Mouse (Mus musculus): ENCODE measurements around the gene Vwa3a.
"Not testable (repeated sequence)": the region's sequence is repeated elsewhere in the genome, so short reads cannot be mapped to it uniquely, and the experiment has no call there.

Gene Vwa3a
- long read RNA-seq, experiment 1: 0 reads
- long read RNA-seq, experiment 2, partial matches to known transcripts: 0 of 1 reads
- long read RNA-seq, experiment 2, other reads (novel, unspliced or antisense): 1 of 1 reads

DNA sequence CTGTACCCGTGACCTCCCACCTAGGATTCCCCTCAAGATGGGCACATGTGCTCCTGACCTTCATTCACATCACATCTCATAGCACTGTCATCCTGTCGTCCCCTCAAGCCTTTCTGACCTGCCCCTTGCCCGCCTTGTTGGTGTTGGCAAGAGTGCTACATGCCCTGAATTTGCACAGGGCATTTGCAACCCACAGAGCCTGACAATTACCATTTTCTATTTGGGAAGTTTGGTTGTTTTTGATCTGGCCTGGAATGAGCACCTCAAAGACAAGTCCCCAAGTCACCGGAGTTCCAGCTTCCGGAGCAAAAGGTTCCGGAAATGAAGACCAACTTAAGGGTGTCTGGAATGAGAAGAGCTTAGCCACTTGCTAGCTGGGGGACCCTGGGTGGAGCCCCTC, at the start of gene Vwa3a:
Vwa3a (plus strand) TSS at position 301 of the 400 bp plus-strand sequence.
- intact Hi-C loops (cut with DNase I): no loop called here

DNA sequence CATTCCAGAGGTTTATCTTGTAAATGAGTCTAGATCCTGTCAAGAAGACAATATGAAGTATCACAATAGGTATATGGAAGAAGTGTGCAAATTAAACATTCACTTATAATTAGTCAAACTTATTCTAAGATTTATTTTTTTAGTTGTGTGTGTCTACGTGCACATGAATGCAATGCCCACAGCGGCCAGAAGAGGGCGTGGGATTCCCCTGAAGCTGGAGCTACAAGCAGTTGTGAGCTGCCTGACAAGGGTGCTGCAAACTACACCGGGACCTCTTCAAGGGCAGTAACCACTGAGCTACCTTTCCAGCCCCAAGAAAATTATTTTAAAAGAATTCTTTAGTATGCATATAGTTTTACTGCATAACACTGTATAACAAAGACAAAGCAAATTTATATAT, 48.5 kb upstream of the Vwa3a start:
- intact Hi-C loops (cut with DNase I): no loop called here

DNA sequence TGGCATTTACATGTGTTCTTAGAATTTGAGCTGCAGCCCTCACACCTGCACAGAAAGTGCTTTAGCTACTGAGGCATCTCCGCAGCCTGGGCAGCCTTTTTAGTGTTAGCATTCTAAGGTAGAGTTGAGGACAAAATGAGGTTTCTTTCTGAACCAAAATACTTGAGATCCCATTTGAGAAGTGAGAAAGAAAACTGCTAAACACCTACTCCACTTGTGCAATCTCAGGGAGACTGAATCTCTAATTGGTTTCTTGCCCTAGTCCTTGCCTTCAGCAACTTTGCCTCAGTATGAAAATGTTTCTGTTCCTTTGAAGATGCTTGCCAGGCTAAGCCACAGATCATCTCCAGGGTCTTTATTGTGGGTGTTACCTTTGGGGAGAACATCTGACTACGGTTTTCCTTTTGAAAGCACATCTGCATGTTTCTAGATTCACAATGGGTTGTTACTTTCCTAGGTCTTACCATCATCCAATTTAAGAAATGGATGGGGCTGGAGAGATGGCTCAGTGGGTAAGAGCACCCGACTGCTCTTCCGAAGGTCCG, 45.2 kb upstream of the Vwa3a start:
- intact Hi-C loops (cut with DNase I): no loop called here

DNA sequence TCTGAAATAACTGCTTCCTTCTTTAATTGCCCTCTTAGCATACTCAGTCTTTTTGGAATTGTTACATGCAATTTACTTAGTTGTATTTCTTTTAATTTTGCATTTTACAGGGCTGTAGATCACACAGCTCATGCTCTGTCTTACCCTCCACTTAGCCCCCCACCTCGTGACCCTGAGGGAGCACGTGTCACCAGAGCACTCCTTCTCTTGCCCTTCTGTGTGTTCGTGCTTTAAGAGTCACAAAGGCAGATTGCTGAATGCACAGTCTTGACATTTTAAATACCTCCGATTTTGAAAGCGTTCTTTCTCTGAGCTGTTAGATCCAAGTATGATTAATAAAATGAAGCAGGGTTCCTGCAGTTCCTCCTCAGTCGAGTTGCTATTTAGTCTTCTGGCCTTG, 43.9 kb upstream of the Vwa3a start:
- intact Hi-C loops (cut with DNase I): no loop called here

DNA sequence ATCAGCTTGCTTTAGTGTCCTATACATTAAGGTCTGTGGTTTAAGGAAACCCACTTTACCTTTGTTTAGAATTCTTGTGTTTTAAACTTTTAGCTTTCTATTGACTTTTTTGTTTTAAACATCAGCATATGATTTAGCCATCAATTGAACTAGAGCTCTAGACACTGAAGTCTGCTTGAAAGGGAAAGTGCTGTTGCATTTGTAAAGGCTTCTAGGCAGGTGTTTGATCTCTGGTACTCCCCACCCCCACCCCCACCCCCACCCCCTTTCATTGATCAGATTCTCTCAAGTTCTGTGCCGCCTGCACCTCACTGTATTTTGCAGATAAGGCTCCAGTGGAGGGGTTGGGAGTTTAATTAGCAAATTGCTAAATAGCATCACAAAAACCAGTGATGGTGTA, 43.5 kb upstream of the Vwa3a start:
- intact Hi-C loops (cut with DNase I): no loop called here

DNA sequence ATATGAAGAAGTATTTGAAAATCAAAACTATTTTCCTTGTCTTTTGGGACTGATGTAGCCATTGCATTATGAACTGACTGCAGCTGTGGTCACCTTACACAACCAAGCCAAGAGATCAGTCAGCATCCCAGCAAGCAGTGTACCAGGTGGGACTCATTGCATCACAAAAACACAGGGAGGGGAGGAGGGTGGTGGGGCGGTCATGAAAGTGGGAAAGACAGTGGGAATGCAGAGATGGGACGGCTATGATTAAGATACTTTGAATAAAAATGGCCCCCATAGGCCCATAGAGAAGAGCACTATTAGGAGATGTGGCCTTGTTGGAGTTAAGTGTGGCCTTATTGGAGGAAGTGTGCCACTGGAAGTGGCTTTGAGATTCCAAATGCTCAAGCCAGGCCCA, 42.8 kb upstream of the Vwa3a start:
- intact Hi-C loops (cut with DNase I): no loop called here

DNA sequence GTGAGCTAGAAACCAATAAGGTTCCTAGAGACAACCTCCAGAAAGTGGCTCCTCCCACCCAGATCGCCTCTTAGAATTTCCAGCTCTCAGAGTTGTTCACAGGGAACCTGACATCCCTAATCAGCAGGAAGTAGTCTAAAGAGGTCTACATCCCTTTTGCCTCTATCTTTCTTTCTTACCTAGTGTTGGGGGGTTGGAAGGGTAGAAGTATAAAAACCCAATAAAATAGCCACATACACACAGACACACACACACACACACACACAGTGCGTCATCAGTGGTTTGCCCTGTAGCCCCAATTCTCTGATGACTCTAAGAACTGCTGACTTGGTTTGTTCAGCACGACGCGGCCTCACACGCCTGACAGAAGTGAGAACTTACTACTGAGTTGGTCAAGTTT, 39.5 kb upstream of the Vwa3a start:
- intact Hi-C loops (cut with DNase I): no loop called here

DNA sequence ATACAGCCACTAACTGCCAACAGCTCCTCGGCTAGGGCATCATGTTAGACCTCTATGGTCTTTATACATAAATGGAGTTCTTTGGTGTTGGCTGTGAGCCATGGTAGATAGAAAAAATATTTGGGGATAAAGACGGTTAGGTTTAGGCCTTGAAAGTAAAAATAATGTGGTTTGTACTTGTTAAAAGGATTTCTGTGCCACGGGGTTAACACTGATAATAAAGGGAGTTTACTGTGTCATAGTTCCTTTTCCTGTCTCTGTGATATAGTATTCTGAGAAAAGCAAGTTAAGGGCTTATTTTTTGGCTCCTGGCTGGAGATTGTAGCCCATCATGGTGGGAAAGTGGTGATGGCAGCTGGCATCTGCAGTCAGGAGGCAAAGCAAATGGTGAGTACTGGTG, 35.2 kb upstream of the Vwa3a start:
- intact Hi-C loops (cut with DNase I): no loop called here

DNA sequence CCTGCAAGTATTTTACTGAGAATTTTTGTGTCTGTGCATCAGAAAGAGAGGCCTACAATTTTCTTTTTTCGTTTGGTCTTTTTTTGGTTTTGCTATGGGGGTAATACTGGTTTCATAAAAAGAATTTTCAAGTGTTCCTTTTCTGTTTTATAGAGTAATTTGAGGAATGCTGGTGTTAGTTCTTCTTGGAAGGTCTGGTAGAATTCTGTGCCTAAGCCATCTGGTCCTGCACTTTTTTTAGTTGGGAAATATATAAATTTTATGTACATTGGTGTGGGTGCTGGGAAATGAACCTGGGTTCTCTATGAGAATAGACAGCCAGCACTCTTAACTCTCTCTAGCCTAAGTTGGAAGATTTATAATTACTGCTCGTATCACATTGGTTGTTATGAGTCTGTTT, 27.0 kb upstream of the Vwa3a start:
- intact Hi-C loops (cut with DNase I): no loop called here

DNA sequence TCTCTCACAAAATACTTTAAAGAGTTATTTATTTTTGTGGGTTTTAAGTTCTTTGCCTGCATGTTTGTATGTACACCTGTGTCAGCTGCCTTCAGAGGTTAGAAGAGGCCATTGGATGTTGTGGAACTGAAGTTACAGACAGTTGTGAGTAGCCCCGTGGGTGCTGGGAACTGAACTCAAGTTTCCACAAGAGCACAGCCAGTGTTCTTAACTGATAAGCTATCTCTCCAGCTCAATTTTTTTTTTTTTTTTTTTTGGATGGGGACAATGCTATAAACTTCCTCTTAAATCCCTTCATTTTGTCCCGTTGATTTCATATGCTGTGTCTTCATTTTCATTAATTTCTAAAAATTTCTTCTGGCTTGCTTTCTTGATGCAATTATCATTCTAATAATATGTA, 25.9 kb upstream of the Vwa3a start:
- intact Hi-C loops (cut with DNase I): no loop called here

DNA sequence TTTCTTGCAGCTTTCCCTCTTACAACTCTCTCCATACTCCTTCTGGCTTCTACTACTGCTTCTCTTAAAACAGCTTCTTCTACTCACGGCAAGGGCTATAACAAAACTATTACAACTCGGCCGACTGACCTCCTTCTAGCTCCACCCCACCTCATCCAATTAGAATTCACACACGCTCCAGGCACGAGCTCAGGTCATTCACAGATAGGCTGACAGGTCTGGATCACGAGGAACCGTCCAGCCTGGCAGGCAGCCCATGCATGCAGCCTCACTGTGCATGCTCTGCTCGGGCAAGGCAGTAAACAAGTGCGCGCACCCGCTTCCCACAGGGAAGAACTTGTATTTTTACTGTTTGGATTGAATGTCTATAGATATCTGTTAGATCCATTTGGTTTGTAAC, 25.2 kb upstream of the Vwa3a start:
- intact Hi-C loops (cut with DNase I): not testable (repeated sequence)

DNA sequence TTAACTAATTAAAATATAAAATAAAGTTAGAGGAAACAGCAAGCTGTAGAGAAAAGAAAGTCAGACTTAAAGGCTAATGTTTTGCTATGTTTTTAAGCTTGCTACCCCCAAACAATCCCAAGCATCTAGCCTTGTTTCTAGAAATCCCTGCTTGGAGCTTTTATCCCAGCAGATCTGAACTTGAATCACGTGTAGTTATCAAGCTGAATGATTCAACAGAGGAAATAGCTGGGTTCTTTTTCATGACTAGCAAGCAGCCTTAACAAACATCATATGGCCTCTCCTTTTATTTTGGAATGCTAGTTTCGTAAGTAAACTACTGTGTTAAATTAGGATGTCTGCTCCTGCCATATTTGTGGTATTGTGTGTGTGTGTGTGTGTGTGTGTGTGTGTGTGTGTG, 21.9 kb upstream of the Vwa3a start:
- intact Hi-C loops (cut with DNase I): no loop called here

DNA sequence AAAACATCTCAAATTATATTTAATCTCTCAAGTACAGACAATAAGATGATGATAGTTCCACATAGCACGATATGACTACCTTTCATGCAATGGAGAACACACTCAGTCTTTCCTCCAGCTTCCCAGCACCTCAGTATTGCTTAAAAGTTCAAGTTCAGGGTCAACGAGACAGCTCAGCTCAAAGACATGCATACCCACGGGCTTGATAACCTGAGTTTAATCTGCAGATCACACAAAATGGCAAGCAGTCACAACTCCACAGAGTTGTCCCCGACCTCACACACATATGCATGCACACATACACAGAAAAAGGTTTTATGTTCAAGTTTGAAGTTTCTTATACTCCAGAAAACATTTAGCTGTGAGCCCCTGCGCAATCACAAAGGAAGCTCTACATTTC, 18.1 kb upstream of the Vwa3a start:
- intact Hi-C loops (cut with DNase I): no loop called here

DNA sequence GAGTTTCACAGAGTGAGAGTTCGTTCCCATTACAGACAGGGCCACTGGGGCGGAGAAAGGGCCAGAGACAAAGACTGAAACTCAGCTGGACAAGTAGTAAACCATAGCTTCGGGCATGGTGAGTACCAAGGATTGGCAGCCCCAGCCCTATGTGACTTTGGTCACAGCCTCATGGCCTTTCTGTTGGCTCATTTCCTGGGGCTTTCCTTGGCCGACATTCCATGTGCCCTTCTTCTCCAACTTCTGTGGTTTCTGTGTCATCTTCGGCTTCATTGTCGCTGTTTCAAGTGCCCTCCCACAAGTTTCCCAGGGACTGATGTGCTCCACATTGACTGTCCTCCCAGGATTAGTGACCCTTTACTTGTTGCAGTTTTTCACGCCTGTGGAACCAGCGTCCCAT, 17.7 kb upstream of the Vwa3a start:
- intact Hi-C loops (cut with DNase I): no loop called here

DNA sequence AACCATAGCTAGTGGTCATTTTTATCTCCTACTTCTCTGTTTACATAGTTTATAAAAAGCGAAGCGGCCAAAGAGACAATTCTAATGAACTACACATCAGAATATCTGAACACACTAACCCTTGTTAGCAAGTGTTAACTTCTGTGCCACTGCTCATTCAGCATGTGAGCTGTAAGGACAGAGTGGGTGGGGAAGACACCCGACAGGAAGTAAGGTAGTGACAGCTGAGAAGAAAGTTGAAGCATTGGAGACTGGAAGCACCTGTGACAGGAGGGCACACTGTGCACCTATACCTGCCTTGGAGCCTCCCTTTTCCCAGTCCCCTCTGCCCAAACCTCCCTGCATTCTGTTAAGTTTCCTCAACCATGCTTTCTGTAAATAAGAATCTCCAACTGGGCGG, 17.1 kb upstream of the Vwa3a start:
- intact Hi-C loops (cut with DNase I): no loop called here

DNA sequence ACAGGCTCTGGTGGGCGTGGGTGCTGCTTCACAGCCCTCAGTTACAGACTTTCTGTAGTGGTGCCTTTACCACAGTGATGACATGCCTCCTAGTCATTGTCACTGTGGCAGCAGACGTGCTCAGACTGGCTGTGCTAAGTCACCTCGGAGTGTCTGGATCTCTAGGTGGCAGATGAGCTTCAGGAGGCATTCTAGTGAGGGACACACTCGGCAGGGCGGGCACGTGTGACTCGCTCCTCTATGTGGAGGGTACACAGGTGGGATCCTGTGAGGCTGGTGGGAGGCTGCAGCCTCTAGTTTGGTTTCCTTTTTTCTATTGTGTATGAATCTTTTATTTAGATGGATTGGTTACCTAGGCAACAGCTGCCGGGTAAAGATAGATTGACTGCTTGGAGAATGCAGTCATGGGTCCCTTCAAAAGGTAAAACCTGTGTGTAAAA, 16.3 kb upstream of the Vwa3a start:
- intact Hi-C loops (cut with DNase I): no loop called here

DNA sequence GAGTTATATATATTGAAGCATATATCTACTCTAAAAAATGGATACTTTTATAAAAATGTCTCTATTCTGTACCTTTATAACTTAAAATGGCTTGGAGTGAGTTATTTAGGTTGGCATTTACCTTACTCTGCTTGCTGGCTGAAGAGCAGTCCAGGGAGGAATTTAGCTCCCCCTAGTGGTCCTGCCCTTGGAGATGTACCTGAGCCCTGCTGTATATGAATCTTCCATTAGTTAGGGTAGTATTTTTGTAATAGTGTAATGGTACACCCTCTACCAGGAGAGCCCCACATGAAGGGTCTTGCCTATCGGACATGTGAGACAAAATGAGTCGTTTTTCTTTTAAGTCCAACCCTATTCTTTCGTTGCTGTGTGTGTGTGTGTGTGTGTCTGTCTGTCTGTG, 11.5 kb upstream of the Vwa3a start:
- intact Hi-C loops (cut with DNase I): loop anchor here (2.0 kb wide), 1 partner anchor 57 kb away; the partner anchor contains the start of gene Pdzd9

DNA sequence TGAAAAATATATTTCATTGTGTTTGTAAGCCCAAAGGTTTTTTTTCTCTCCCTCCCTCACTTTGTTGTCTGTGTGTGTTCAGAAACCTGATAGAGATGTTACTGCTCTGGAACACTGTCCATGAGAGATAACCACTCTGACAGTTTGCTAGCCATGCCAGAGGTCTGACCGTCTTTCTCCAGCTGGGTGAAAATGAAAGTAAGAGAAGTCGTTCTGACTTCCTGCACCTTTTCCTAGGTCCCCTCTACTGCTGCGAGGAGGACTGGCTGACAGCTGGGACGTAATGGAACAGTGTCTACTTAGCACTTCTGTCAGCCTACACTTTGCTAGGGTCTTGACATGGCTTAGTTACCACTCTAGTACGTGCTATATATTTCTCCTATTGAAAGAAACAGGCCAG, 9.5 kb upstream of the Vwa3a start:
- intact Hi-C loops (cut with DNase I): no loop called here

DNA sequence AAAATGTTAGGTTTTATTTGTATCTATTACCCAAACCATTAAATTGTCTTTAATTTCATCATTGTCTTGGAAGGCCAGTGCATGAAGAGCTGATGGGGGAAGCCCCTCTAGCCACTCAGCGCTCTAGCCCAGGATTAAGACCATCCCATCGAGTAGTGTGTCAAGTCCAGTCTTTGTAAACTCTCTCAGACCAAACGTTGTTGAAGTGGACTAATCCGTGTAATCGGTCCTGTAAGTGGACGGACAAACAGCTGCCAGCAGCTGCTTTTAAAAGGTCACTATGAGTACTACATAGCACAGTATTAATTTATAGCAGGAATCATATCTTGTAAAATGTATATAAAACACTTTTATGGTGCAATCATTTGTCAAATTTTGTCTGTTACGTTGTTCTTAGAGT, 6.2 kb upstream of the Vwa3a start:
- intact Hi-C loops (cut with DNase I): no loop called here

DNA sequence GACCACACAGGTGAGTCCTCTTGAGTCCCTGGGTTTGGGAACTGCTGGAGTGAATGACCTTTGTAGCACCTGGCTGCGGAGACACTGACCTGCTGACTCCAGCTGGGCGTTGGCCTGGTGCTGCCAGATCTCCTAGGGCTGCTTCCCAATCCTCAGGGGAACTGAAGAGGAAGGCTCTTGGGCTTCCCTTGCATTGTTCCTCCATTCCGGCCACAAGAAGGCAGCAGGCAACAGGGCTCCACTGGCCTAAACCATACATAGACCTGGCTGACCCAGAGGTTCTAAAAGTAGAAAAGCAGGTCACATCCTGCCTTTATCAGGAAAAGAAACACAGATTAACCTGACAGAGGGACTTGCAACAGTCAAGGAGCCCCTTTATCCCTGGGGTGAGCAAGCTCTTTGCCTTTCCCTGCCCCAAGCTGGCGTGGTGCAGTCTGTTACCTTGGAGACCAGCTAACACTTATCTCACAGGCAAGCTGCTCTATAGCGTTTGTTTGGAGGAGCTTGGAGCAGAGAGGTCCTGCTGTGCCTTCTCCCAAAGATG, 512 bp downstream of the Vwa3a start:
- intact Hi-C loops (cut with DNase I): no loop called here

DNA sequence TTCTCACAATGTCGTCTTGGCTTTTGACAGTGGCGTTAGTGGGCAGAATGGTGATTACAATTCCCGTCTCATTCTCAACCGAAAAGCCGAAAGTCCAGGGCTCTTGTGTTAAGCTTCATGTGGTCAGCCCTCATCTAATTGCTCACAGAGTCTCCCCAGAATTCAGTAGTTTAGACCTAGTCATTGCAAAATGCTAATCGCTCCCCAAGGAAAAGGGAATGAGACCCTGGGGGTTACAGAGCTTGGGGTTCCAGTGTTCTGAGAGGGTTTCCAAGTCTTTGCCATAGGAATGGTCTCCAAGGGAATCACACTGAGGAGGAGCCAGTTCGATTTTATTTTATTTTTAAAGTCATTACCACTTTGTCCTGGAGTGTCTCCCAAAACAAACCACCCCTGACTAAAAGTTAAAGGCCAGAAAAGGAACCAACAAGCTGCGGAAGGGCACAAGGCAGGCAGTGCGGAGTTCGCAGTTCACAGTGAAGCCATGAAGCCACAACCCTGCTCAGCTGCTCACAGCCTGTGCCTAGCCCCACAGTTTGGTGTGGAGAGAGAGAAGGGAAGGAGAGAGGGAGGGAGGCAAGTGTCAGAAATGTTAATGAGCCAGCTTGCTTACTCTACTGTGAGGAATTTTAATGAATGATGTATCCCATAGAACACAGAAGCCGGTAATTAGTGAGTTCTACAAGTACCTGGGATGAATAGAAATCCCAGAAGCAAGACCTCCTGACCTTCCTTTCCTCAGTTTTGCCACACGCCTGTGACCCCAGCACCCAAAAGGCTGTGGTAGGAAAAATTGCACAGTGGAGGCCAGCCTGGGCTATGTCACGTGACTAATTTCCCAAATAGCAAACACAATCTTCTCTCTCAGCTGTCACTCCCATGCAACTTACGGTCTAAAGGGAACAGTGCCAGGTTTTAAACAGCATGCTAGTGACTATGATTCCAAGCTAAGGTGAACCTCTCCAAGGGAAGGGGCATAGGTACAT, 4.5 kb downstream of the Vwa3a start:
- intact Hi-C loops (cut with DNase I): no loop called here

DNA sequence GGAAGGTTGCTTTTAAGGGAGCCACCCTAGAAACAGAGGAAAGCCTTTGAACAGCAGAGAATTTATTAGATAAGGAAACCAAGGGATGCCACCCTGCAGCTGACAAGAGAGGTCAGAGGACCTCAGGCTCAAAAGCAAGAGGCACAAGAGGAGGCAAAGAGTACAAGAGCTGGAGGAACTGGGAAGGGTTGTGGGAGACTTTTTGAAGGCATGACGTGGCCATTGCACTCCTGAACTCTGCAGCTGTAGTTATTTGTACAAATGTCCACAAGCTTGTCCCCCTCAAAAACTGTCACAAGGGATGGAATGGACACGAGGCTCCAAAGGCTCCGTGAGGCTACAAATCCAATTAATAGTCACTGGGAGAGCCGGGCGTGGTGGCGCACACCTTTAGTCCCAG, 5.5 kb downstream of the Vwa3a start:
- intact Hi-C loops (cut with DNase I): no loop called here
